Mouse (Mus musculus) mouse trophoblast stem cell (cell line): ENCODE measurements around the gene Coa3.

Source experiments
- in situ Hi-C, 2 experiments: fragments of 300-500 bp; cut with MseI, MboI; formaldehyde crosslinking; loops; 2 replicates in 1 of 2; 3 replicates in 1 of 2; pipeline ENCODE4 v1.15.1; 2025

Coa3 gene

DNA sequence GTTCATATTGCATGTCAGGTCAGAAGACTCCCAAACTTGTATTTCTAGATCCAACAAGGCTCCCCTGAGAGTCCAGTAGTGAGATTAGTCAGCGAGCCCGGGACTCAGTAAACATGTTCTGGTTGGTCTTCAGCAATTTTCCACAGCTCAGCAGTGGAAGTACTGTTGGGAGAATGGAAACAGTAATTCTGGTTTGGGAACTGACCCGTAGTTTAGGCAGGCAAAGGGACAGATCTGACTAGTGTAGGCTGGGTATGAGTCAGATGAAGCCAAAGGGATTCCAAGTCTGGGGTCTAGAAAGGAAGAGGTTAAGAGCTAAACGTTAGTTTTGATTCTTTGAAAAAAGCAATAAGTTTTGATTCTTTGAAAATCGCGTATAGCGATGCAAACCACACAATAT is 26.0 kb downstream of the Coa3 start:
- in situ Hi-C loops = no loop called here

DNA sequence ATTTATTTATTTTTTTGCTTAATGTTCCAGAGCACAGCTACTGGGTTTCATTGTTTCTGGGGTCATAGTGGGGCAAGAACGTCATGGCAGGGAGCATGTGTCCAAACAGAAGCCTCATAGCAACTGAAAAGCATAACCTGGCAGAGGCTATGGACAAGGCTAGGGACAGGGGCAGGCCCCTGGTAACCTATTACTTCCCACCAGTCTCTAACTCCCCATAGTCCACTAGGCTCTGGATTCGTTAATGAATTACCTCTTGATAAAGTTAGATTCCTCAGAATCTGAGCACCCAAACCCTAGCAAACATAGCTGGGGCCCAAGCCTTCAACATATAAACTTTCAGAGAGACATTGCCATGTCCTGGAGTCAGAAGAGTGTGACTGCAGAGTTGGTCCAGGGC is 27.9 kb downstream of the Coa3 start:
- in situ Hi-C loops = no loop called here

DNA sequence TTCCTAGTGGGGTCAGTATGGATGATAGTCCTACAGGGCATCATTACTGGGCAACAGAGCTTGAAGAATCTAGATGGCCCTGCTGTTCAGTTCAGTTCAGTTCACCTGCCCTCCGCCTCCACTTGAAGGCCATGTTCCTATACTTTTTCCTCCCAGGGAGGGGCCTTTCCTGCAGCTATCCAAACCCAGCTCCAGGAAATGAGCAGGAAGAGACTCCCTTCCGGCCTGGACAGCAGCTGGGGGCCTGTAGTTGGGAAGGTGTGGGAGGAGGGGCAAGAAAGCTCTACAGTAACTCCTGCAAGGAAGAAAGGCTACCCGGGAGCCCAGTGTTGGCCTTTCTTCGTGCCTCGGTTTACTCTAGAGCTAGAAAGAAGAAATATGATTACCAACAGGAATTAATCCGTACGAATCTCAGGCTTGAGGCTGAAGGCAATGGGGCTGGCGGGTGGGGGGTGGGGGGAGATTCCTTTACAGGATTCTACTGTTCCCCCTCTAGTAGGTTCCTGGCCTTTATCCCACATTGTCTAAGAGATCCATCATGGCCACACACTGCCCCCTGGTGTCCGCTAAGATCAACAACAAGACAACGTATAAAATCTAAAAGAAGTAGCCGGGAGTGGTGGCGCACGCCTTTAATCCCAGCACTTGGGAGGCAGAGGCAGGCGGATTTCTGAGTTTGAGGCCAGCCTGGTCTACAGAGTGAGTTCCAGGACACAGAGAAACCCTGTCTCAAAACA is 30.5 kb downstream of the Coa3 start:
- in situ Hi-C loops = loop anchor here (5.0 kb wide), 1 partner anchor 36 kb away; no protein-coding TSS in a partner anchor

DNA sequence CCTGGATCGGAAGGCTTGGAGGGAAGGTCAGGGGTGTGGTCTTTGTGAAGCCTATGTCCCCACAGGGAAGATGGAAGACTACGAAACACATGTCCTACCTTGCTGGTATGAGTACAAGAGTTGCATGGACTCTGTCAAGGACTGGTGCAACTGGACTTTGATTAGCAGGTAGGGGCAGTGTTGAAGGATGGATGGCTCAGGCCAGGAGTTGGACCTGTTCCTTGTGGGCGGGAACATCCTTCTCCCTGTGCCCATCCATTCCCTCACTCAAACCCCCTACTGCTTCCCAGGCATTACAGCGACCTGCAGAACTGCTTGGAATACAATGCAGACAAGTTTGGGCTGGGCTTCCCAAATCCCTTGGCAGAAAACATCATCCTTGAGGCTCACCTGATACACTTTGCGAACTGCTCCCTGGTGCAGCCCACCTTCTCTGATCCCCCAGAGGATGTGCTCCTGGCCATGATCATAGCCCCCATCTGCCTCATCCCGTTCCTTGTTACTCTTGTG is 31.3 kb downstream of the Coa3 start:
- in situ Hi-C loops = loop anchor here (5.0 kb wide), 1 partner anchor 35 kb away; no protein-coding TSS in a partner anchor

DNA sequence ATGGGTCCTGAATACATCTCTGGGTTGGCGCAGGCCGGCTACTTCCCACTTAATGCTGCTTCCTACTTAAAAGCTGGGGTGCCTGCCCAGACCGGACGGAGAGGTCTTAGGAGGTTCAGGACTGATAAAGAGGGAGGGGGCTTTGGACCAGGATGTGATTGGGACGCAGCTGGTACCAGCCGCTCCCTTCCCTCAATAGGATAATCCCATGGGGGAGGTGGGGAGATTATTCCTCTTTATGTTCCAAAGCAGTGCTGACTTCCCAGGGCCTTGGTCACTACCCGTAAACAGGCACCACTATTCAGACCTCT is 32.3 kb downstream of the Coa3 start:
- in situ Hi-C loops = loop anchor here (5.0 kb wide), 1 partner anchor 34 kb away; no protein-coding TSS in a partner anchor

DNA sequence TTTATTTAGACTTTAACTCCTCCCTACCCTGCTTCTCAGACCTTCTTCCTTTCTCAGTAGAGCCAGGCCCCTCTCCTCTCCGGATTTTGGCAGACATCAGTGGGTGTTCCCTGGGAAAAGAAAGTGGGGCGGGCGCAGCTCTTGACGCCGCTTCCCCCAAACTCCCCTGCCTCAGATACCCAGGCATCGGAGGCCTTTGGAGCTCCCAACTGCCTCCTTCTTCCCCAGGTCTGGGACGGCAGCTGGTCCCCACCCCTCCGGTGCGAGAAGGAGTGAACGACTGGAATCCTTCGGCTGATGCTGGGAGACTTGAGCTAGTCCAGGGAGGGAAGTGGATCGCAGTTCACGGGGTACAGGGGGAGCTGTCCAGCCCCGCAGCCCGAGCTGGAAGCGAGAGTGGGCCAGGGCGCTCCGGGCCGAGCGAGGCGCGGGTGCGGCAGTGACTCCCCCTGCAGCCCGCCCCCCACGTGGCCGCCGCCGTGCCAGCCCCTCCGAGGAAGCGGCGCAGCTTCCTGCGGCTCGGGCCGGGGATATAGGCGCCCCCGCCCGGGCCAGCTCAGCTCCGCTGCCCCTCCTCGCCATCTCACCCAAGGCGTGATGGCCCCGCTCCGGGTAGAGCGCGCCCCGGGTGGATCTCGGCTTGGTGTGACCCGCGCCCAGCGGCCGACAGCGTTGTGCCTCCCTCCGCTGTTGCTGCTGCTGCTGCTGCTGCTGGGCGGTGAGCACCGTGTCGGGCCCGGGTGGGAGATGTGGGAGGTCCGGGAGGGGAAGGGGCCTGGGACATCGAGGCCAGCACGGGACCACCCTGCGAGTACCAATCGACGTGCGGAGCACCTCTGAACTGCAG is 32.8 kb downstream of the Coa3 start, which contains the start of gene Ramp2:
TSS of gene Ramp2 (plus strand) at position 174 of the 847 bp plus-strand sequence.
- in situ Hi-C loops = loop anchor here (5.0 kb wide), 1 partner anchor 34 kb away; no protein-coding TSS in a partner anchor

DNA sequence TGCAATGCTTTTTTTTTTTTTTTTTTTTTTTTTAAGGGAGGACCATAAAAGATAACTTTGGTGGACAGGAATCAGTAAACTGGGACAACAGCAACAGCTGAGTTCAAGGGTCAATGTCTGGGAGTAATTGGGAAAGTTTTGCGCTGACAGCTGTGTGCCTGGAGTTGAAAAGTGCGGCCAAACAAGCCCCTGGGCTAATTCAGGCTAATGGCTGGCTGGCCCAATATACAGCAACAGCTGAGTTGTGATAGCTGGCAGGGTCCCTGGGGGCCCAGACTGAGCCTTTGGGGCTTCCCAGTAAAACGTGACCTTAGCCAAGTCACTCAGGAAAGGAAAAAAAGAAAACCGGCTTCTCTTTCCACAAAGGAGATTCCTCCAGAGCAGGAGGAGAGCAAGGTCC is 33.8 kb downstream of the Coa3 start:
- in situ Hi-C loops = loop anchor here (5.0 kb wide), 1 partner anchor 33 kb away; no protein-coding TSS in a partner anchor

DNA sequence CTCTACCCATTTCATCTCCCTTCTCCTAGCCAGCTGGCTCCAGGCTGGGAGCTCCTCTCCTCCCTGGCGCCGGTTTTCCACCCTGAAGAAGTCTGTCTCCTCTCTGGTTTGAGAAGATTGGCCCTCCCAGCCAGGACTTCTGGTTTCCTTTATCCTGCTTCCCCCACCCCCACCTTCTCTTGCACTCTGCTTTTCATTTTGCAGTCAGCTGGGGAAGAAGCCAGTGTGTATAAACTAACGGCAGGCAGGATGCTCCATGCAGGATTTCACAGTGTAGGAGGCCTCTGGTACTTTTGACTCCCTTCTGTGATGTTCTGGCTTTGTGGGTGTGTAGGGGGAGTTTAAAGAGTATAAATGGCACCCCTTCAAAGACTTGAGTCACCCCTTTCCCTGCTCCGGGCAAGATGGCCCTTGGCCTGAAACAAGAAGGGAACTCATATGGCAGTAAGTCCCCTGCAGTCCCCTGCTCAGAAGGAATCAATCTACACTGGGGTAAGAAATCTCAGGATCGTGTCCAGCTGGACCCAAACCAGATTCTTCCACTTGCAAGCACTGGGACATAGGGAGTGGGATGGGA is 40.8 kb downstream of the Coa3 start:
- in situ Hi-C loops = no loop called here

DNA sequence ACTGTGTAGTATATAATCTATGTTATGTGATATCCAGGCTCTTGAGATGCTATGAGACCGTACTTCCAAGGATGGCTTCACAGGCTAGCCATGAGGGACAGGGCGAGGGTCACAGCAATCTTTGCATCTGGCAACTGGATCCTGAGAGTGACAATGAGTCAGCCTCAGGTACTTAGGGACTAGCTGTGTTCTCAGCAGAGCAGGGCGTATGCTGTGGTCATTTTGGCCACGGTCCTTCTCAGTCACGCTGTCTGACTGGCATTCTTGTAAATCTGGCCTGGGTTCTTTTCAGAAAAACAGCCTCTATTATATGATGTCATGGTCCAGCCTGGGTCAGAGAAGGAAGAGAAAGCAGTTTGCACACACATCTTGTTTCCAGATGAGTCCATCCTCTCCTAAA is 42.1 kb downstream of the Coa3 start:
- in situ Hi-C loops = no loop called here

DNA sequence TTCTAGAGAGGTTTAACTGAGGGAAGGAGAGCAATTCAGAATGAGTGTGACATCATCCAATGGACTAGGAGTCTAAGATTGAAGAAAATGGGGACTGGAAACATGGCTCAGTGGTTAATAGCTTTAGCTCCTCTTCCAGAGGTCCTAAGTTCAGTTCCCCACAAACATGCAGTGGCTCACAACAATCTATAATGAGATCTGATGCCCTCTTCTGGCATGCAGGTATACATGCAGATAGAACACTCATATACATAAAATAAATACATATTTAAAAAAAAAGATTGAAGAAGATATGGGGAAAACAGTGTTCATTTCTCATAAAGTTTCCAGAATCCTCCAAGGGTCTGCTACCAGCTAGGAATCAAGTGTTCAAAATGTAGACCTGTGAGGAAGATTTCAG is 43.5 kb downstream of the Coa3 start:
- in situ Hi-C loops = no loop called here

DNA sequence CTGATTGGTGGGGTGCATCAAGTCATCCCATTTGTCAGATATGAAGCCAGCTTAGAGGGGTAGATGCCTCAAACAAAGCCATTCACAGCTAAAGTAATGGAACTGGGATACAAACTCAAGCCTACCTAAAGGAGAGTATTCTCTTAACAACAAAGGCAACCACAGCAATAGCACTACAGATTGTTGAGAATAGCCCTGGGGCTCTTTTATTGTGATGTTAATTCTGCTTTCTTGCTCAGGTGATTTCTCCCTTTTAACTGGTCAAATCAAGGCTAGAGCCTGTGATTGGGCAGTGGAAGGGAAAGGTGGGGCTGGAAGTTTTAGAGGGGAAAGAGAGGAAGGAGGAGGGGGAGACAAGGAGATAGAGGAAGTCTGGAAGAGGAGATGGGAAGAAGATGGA is 44.8 kb downstream of the Coa3 start:
- in situ Hi-C loops = no loop called here

DNA sequence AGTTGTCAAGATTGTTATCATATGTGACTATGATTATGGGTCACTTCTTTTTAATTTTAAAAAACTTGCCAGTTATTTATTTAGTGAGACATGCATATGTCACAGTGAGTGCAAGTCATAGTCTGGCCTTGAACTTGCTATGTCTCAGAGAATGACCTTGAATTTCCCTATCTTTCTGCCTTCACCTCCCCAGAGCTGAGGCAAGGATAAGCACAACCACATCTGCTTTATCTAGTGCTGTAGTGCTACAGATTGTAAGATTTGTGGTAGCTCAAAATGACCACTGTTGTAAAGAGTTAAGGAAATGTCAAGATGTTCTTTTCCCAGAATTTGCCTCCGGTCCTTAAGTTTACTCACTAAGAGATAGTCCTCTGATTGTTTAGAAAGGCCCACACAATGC is 45.7 kb downstream of the Coa3 start:
- in situ Hi-C loops = no loop called here

DNA sequence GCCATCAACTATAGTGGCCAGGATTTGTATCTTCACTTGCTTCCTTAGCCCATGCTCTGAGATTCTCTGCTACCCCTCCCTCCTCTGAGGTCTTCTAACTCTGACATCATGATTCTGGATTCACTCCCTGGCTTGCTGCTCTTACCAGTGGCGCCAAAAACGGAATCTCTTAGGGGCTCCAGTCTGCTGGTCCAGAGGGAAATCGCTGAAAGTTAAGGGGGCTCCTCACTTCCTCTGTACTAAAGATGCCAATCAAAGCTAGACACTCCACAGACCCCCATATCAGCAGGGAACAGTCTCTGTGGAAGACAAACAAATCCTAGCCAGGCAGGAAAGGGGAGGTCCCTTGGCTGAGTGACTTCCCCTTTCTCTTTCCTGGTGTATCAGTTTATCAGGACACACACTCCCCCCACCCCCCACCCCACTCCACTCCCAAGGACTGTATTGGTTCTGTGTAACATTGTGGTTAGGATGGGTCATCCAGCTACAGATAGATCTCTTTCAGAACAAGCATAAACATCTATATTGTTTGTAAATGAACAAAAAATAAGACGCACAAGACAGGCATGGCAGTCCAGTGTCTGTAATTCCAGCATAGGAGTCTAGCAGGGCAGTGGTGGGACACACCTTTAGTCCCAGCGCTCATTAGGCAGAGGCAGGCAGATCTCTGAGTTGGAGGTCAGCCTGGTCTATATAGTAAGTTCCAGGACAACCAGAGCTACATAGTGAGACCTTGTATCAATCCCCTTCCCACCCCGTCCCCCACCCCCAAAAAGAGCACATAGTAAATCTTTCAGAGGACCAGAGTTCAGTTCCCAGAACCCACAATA is 46.7 kb downstream of the Coa3 start:
- in situ Hi-C loops = no loop called here

DNA sequence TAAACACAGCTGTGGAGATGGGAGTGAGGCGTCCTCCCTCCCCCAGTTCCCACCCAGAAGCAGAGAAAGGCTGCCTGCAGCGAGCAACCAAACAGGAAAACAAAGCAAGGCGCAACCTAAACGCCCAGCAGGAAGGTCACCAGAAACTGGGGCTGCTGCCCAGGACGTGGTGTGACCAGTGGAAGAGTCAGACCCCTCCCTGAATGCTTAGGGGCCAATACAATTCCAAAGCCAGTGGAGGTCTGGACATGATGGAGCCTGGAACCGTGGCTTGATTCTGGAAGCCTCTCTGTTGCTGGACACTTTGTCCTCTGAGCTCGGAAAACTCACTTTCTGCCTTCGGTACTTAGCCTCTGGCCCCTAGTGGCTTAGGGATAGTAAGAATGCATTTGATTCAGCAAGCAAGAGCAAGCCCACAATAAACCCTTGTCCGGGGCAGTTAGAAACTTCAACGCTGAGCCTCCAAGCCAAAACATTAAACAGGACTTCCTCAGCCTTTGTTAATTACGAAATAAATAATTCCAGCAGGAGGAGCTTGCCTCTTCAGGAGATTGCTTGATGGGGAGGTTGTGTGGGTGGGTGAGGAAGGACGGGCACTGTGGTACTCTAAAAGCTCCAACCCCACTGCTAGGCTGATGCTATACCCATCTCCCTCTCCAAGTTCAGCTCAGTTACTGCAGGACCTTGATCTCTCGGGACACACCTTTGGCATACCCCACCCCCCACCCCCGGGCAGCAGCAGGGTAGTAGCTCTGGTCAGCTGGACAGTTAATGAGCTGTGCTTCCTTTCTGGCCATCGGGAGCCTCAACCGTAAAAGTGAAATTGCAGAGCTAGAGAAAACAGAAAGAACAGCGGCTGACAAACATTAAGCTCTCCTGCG is 47.7 kb downstream of the Coa3 start:
- in situ Hi-C loops = no loop called here

DNA sequence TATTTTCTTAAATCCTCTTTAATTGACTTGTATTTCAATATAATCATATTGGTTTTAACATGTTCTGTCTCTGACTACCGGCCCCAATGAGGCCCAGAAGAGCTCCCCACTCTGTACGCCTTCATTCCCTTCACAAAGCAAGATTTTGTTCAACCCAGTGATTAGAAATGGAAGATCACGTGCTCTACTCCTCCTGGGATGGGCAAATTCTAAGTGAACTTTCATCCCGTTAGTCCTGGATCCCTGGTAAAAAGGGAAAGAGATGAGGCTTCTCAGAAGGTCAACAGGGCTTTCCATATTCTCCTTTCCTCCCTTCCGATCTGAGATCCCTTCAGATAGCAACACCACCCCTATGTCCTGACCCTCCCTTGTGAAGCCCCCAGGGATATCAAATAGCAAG is 48.4 kb downstream of the Coa3 start:
- in situ Hi-C loops = no loop called here

DNA sequence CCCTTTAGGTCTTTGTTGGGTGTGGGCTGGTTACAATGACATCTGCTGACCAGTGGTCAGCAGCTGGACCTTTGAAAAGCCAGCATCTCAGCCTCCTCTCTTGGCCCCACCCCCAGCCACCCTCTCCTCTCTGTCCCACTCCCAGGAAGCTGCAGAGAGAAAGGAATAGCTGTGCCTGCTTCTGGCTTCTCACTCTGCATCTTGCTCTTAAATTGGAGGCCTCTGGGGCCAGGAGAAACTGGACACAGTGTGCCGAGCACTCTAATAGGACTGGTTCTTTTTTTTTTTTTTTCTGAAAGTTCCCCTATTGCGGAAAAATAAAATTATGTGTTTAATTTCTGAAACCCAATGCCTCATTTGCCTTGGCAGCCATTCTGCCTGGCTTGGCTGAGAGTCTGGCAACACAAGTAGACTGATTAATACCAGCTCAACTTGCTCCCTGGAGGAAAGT is 48.8 kb downstream of the Coa3 start:
- in situ Hi-C loops = no loop called here

DNA sequence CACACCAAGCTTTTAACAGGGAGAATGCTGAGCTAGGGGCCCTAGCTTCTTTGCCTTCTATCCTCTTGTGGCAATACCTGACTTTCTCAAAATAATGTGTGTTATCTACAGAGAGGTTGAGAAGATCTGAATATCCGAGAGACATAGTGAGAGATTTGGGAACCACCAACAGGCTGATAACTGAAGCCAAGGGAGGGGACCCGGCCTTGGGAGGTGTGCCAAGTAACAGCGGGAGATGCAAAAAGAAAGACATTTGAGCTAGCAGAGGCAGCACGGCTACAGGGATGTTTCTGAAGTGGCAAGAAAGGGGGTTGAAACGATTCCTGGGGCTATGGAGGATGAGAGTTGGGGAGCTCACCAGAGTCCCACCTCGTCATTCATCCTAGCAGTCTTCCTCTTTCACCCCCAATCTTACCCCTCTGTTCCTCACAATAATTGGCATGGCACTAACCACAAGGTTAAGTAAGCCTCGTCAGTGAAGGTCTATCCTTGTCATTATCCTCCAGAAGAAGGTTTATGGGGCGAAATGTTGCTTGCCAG is 49.5 kb downstream of the Coa3 start:
- in situ Hi-C loops = no loop called here
